Mouse (Mus musculus) T-helper 1 cell (primary cell): ENCODE measurements around the gene Syp.

Source experiments
- in situ Hi-C: fragments of 300-600 bp; cut with MboI, MseI; formaldehyde crosslinking; loops from one replicate; pipeline ENCODE4 v1.15.1; 2025; ENCODE audit warnings: high pct_unique_total_duplicates

Syp gene

DNA sequence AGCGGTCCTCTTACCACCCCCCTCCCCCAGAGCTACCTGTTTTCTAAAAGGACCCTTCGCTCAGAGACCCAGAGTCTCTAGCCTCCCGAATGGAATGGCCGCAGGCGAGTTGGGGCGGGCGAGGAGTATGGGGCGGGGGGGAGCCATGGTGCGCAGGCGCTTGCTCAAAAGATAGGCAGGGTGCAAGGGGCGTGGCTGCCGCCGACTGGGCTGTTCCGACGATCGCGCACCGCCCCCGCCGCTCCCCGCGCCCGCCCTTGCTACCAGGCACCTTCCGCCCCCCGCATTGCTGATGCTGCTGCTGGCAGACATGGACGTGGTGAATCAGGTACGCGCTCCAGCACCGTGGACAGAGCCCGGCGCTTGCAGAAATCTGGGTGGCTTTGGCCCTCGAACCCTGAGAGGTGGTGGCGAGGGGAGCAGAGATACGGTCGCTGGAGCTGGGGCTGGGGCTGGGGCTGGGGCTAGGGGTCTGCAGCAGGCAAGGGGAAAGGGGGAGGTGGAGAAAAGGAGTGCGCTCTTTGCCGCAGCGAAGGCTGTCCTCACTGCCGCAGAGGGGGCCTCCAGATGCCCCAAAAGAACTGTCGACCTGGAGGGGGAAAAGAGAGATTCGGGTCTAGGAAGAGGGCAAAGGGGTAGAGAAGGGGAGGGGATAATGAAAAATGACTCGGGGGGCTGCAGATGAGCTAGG, at the start of gene Syp:
Gene Syp, plus strand, starts transcription at position 71 of the 691 bp plus-strand sequence.
- in situ Hi-C loops = no loop called here

DNA sequence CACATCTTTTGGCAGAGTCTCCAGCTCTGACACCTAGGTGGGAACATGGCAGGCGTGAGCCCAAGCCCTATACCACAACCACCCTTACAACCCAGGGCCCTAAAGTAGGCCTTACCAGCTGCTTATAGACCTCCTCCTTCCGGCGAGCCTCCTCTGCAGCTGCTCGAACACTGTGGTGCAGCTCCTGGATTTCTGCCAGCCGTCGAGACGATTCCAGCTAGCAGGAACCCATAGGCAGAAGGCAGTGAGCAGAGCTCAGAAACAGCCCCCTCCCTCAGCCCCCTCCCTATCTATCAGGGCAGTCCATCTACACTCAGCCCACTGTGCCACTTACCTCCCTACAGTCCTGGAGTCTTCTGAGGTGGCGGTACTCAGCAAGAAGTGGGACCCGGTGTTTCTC, 42.9 kb upstream of the Syp start:
- in situ Hi-C loops = no loop called here

DNA sequence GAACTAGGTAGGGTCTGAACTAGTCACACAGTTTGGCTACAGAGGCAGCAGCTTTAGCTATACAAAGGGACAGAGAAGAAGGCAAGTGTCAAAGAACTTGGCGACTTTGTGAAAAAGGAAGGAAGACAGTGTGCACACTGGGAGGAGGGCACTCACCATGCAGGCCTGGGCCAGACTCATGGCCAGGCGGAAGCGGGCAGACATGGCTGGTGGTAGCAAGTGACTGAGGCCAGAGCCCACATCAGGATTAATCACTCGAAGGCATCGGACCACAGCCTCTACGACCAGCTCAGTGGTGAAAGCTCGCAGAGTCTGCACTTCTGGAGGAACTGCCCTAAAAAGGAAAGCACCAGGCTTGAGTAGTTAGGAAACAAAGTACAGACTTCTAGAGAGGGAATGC, 34.3 kb upstream of the Syp start:
- in situ Hi-C loops = no loop called here

- in situ Hi-C loops = no loop called here
These were observed 33.2 kb upstream of the Syp start, which contains the start of gene Ccdc22 for GRCm38 (mm10) chrX:7604879-7605574. Ccdc22 (minus strand) TSS chrX:7605517.

- in situ Hi-C loops = no loop called here
These were observed 32.7 kb upstream of the Syp start for GRCm38 (mm10) chrX:7605575-7605941.

GRCm38 (mm10) chrX:7606783-7607182, 31.5 kb upstream of the Syp start, which contains the start of gene Cacna1f:
Cacna1f (plus strand) TSS chrX:7607083.
- in situ Hi-C loops = no loop called here

DNA sequence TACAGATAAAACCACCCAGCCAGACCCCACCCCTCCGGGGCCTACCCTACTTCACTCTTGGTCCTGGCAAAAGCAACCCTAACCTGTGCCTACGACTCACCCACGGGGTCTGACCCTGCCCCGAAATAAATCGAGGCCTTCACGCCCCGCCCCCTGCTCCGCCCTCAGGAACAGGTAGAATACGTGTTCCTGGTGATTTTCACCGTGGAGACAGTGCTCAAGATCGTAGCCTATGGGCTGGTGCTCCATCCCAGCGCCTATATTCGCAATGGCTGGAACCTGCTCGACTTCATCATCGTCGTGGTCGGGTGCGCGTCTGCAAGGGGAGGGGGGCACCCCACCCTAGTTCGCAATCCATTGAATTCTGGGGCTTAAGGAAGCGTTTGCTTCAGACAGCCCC, 28.2 kb upstream of the Syp start:
- in situ Hi-C loops = no loop called here

GRCm38 (mm10) chrX:7610536-7611258, 27.6 kb upstream of the Syp start:
- in situ Hi-C loops = no loop called here

- in situ Hi-C loops = no loop called here
These were observed 20.3 kb upstream of the Syp start for GRCm38 (mm10) chrX:7617889-7618551.

DNA sequence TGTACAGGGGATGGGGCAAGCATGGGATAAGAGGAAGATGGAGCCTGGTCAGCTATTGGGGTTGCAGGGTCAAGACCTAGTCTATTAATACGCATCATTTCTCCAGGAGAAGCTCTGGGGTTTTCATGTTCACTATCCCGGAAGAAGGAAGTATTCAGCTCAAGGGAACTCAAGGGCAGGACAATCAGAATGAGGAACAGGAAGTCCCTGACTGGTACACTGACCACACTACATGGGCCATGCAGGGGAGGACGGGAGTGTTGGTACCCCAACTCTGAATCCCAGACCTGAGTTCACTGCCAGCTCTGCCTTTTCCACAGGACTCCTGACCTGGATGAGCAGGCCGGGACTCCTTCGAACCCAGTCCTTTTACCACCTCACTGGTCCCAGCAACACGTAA, 5.7 kb upstream of the Syp start:
- in situ Hi-C loops = no loop called here

GRCm38 (mm10) chrX:7635101-7635500, 3.2 kb upstream of the Syp start:
- in situ Hi-C loops = no loop called here

DNA sequence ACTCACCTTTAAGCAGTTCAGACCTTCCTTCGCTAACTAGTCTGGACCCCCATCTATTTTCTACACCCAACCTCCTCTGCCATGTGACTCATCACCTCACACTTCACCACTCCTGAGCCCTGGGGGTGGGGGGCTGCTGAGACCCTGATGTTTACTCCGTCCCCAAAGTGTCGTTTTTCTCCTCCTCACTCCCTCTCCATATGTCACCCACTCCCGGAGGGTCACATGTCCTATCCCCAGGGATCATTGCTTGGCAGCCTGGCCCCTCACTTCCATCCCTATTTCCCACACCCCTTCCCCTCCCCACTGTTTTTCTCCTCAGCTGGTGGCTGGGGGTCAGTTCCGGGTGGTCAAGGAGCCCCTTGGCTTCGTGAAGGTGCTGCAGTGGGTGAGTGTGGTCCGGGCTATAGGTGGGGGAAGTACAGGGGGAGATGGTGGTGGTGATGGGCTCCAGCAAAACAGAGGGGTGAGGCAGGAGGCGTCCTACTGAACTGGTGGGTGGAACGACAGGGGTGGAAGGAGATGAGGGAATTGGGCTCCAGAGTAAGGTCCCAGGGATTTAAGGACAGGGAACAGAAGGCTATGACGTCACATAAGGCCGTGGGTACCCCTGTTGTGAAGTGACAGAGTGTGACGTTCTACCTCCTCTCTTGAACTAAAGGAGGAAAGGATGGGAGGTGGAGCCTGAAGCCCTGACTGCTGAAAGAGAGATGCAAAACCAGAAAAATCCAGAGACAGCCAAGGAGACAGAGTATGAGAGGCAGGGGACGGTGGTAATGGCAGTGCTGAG, 1.5 kb downstream of the Syp start:
- in situ Hi-C loops = no loop called here

DNA sequence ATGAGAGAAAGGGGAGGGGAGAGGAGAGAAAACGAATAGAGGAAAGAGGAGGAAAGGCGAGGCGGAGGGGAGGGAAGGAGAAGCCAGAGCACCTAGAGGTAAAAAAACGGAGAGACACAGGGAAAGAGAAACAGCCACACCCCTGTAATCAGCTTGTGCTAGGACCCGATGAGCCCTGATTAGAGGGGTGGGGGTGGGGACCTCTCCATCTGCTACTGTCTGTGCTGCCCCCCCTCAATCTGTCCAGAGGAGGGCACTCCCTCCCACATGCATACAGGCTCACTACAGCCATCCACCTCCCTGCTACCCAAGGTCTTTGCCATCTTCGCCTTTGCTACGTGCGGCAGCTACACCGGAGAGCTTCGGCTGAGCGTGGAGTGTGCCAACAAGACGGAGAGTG, 2.5 kb downstream of the Syp start:
- in situ Hi-C loops = no loop called here

- in situ Hi-C loops = no loop called here
These were observed 7.1 kb downstream of the Syp start for GRCm38 (mm10) chrX:7645349-7645748.

DNA sequence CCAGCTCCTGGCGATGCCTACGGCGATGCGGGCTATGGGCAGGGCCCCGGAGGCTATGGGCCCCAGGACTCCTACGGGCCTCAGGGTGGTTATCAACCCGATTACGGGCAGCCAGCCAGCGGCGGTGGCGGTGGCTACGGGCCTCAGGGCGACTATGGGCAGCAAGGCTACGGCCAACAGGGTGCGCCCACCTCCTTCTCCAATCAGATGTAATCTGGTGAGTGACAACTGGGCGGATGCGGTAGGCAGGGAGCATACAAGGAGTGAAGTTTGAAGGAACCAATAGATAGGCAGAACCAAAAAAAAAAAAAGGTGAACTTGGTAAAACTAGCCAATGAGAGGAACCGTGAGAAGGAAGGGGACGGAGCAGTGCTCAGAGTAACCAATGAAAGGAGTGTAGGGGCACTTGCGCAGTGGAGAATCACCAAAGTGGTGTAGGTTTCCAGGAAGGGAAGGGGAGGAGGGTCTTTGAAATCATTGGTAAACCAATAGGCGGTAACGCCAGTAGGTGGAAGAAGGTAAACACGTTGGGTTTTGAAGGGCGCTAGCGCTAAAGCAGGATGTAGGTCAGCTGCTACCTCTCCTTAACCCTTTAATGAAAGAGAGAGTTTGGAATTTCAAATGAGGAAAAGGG, 10.5 kb downstream of the Syp start:
- in situ Hi-C loops = no loop called here

DNA sequence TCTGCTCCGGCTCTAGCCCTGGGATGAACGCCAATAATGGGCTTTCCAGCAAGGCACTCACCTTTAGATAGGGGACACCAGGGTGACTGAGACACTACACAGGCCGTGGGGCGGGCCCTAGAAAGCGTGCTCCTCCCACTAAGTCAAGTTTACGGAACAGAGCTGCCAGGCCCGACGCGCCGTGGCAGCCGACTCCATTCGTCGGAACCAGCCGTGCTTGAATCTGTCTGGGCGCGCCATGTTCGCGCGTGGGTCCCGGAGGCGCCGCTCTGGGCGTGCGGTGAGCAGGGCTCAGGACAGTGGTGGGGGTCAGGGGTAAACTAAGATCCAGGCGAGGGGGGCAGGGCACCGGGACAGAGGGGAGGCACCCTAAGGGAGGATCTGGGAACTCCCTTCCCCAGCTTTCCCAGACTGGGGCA, 19.0 kb downstream of the Syp start, which contains the start of gene Prickle3:
Gene Prickle3, plus strand, starts transcription at position 40 of the 419 bp plus-strand sequence.
- in situ Hi-C loops = no loop called here

DNA sequence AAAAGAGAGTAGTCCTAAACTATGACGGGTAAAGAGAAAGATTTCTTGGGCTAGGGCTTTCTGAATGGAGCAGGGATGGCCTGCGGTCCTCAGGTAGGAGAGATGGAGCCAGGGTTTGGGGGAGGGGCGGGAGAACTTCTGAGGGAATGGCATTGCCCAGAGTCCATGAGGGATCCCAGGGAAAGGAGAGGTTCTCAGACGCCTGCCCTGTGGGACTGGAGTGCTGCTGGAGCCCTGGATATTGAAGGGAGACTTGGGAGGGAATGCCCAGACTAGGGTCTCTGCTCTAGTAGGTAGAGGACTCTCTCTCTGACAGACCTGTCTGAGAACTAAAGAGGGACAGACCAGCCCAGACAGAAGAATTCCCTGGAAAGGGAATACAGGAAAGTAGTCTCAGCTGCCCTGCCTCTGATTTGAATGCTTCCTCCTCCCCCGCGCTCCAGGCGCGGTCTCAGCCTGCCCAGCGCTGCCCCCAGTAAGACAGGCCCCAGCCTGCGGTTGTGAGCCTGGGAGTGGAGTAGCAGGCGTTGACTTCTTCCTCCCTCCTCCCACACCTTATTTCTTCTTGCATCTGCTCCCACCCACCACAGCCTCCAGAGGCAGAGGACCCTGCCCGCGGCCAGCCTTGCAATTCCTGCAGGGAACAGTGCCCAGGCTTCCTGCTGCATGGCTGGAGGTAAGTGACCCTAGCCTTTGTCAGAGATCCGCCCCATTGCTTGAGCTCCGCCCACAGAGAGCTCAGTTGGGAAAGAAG, 19.9 kb downstream of the Syp start:
- in situ Hi-C loops = no loop called here

DNA sequence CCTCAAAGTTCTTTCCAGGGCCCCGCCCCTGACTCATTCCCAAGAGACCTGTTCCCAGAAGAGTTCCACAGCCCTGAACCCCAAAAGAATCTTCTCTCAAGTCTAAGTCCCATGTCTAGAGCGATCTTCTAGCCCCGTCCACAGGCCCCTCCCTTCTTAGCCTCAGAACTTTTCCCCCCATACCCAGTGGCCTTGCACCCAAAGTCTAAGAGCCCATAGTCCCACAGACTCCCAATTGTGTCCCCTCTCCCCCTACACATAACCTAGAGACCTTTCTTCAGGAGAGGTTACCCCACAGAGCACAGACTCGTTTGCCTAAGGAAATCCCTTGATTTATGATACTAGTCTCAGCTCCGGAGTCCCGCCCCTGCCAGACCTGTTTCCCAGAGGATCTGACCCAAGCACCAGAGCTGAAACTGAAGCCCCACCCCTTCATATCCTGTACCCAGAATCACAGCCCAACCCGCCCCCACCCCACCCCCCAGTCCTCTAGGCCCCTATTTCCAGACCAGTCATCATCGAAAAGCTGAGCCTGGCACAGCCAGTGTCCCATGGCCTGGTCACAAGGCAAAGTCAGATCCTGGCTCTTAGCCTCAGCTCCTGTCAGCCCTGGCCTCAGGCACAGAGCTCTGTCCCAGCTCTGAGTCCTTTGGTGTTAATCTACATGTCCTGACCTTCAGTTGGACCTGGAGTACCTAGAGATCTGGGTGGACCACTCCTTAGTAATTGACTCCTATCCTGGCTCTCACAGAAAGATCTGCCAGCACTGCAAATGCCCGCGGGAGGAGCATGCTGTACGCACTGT, 20.7 kb downstream of the Syp start:
- in situ Hi-C loops = no loop called here

DNA sequence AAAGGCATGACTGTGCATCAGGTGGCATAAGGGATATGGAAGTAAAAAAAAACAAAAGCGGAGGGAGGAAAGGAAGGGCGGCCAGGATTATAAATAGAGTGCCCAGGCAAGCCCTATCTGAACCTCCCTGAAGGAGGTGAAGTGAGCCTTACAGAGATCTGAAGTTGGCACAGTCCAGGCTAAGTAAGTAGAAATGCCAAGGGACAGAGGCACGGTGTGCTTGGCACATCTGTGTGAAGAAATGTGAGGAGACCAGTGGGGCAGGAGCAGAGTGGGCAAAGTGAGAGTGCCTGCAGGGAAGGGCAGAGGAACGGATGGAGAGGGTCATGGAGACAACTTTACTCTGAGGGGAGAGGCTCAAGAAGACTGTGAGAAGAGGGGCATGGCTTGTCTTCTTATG, 22.8 kb downstream of the Syp start:
- in situ Hi-C loops = no loop called here
